Mouse (Mus musculus): Measurements from ENCODE around the gene Pradc1. TPM values are rescaled to one million over a fixed set of nuclear protein-coding genes. Genes with fewer than 3 reads are reported as not detected.
A peak's percentile ranks its signal among the peaks of the same experiment; 100 is the strongest.

Pradc1 gene
- total and polyA plus RNA-seq, 2 experiments from 2014 or later = 8.6 to 25.3 TPM

- no peak for DNase-seq (ENCODE audit: low spot score)
- no peak for TF ChIP-seq CTCF (IDR thresholded peaks at IDR 0.05)
- Histone ChIP-seq H3K4me3 (ENCODE audit: low read depth, low read length) (no peak overlapping the region), H3K4me2 (ENCODE audit: low read depth, low read length, poor library complexity, severe bottlenecking) (no peak overlapping the region), H3K36me3 (ENCODE audit: insufficient read depth, low read length) (peaks cover 25% of the 10 kb centered on the region), H3K9me3 (ENCODE audit: low read length) (no peaks in the 10 kb centered on the region), H3K9ac (replicated peaks; ENCODE audit: low read length, poor library complexity, severe bottlenecking) (no peak overlapping the region), H3K27ac (ENCODE audit: low read depth, low read length) (no peak overlapping the region), H3K4me1 (ENCODE audit: insufficient read depth, low read length) (no peaks in the 10 kb centered on the region), H3K27me3 (ENCODE audit: insufficient read depth, low read length) (no peaks in the 10 kb centered on the region)
- ATAC-seq (ENCODE audit: low FRiP score) = no peak
- 79% methylated on average over 1 of the region's 1 CpGs for WGBS
Measured at GRCm38 (mm10) chr6:85436204-85436603, 15.6 kb downstream of the Pradc1 start.

- ATAC-seq (ENCODE audit: low FRiP score) = no peak
- Histone ChIP-seq H3K9me3 (ENCODE audit: low read length) (no peaks in the 10 kb centered on the region), H3K9ac (replicated peaks; ENCODE audit: low read length, poor library complexity, severe bottlenecking) (no peak overlapping the region), H3K4me1 (ENCODE audit: insufficient read depth, low read length) (no peaks in the 10 kb centered on the region), H3K27me3 (ENCODE audit: insufficient read depth, low read length) (no peaks in the 10 kb centered on the region), H3K36me3 (ENCODE audit: insufficient read depth, low read length) (peaks cover 6% of the 10 kb centered on the region), H3K4me2 (ENCODE audit: low read depth, low read length, poor library complexity, severe bottlenecking) (no peak overlapping the region), H3K4me3 (ENCODE audit: low read depth, low read length) (no peak overlapping the region), H3K27ac (ENCODE audit: low read depth, low read length) (no peak overlapping the region)
- WGBS = 85% methylated on average over 5 of the region's 5 CpGs
- DNase-seq (ENCODE audit: low spot score) = no peak
- TF ChIP-seq CTCF (IDR thresholded peaks at IDR 0.05) = no peak
Measured at GRCm38 (mm10) chr6:85433865-85434264, 17.9 kb downstream of the Pradc1 start.

GRCm38 (mm10) chr6:85431842-85432431 is 19.8 kb downstream of the Pradc1 start, which contains the start of gene Smyd5:
Gene Smyd5, plus strand, starts transcription at chr6:85431989.
- Histone ChIP-seq H3K4me2 (ENCODE audit: low read depth, low read length, poor library complexity, severe bottlenecking) (peak within 1 kb of the TSS; percentile 83), H3K4me3 (ENCODE audit: low read depth, low read length) (peak within 1 kb of the TSS; percentile 95), H3K27ac (ENCODE audit: low read depth, low read length) (no peak within 1 kb of the TSS), H3K4me1 (ENCODE audit: insufficient read depth, low read length) (no peaks in the 10 kb centered on the region), H3K9me3 (ENCODE audit: low read length) (no peaks in the 10 kb centered on the region), H3K36me3 (ENCODE audit: insufficient read depth, low read length) (no peaks in the 10 kb centered on the region), H3K27me3 (ENCODE audit: insufficient read depth, low read length) (no peaks in the 10 kb centered on the region), H3K9ac (replicated peaks; ENCODE audit: low read length, poor library complexity, severe bottlenecking) (peak within 1 kb of the TSS; percentile 76)
- DNase-seq (ENCODE audit: low spot score) = peak; percentile 66
- peak; percentile 81 for ATAC-seq (ENCODE audit: low FRiP score)
- TF ChIP-seq CTCF (IDR thresholded peaks at IDR 0.05) = no peak
- WGBS = 0% methylated on average over 38 of the region's 39 CpGs

- H3K27ac ChIP-seq (ENCODE audit: low read depth, low read length) = no peak overlapping the region
Measured at GRCm38 (mm10) chr6:85431274-85431841, 20.4 kb downstream of the Pradc1 start.

GRCm38 (mm10) chr6:85423836-85424379 is 27.9 kb downstream of the Pradc1 start, which contains the start of gene Noto:
Gene Noto, plus strand, starts transcription at chr6:85423886.
- no peaks in the 10 kb centered on the region for H3K36me3 ChIP-seq (ENCODE audit: insufficient read depth, low read length)

More at GRCm38 (mm10) chr6:85431274-85431841, 20.4 kb downstream of the Pradc1 start:
- Histone ChIP-seq H3K9ac (replicated peaks; ENCODE audit: low read length, poor library complexity, severe bottlenecking) (peak overlapping the region; percentile 76; the same call in 1 of the 2 replicates), H3K4me2 (ENCODE audit: low read depth, low read length, poor library complexity, severe bottlenecking) (peak overlapping the region; percentile 83), H3K9me3 (ENCODE audit: low read length) (no peaks in the 10 kb centered on the region), H3K4me3 (ENCODE audit: low read depth, low read length) (peak overlapping the region; percentile 95), H3K36me3 (ENCODE audit: insufficient read depth, low read length) (no peaks in the 10 kb centered on the region), H3K27me3 (ENCODE audit: insufficient read depth, low read length) (no peaks in the 10 kb centered on the region), H3K4me1 (ENCODE audit: insufficient read depth, low read length) (no peaks in the 10 kb centered on the region)
- ATAC-seq (ENCODE audit: low FRiP score) = peak; percentile 59; the same call in 1 of the 2 replicates
- no peak for DNase-seq (ENCODE audit: low spot score)
- 47% methylated on average over 8 of the region's 8 CpGs for WGBS
- TF ChIP-seq CTCF (IDR thresholded peaks at IDR 0.05) = peak; percentile 35; the same call in 1 of the 2 replicates

GRCm38 (mm10) chr6:85419150-85419549 is 32.6 kb downstream of the Pradc1 start:
- no peak overlapping the region for H3K4me2 ChIP-seq (ENCODE audit: low read depth, low read length, poor library complexity, severe bottlenecking)
- H3K9ac ChIP-seq (replicated peaks; ENCODE audit: low read length, poor library complexity, severe bottlenecking) = no peak overlapping the region
- H3K27me3 ChIP-seq (ENCODE audit: insufficient read depth, low read length) = peaks cover 7% of the 10 kb centered on the region; the same call in 1 of the 2 replicates
- no peaks in the 10 kb centered on the region for H3K4me1 ChIP-seq (ENCODE audit: insufficient read depth, low read length)
- TF ChIP-seq CTCF (IDR thresholded peaks at IDR 0.05) = no peak
- H3K9me3 ChIP-seq (ENCODE audit: low read length) = no peaks in the 10 kb centered on the region
- no peak overlapping the region for H3K27ac ChIP-seq (ENCODE audit: low read depth, low read length)
- no peak for DNase-seq (ENCODE audit: low spot score)
- H3K4me3 ChIP-seq (ENCODE audit: low read depth, low read length) = no peak overlapping the region
- ATAC-seq (ENCODE audit: low FRiP score) = no peak
- H3K36me3 ChIP-seq (ENCODE audit: insufficient read depth, low read length) = no peaks in the 10 kb centered on the region
- 90% methylated on average over 2 of the region's 2 CpGs for WGBS

More at GRCm38 (mm10) chr6:85423836-85424379, 27.9 kb downstream of the Pradc1 start, which contains the start of gene Noto:
- Histone ChIP-seq H3K9ac (replicated peaks; ENCODE audit: low read length, poor library complexity, severe bottlenecking) (no peak within 1 kb of the TSS), H3K4me1 (ENCODE audit: insufficient read depth, low read length) (no peaks in the 10 kb centered on the region), H3K27me3 (ENCODE audit: insufficient read depth, low read length) (peaks cover 7% of the 10 kb centered on the region; the same call in 1 of the 2 replicates), H3K9me3 (ENCODE audit: low read length) (no peaks in the 10 kb centered on the region), H3K27ac (ENCODE audit: low read depth, low read length) (no peak within 1 kb of the TSS), H3K4me2 (ENCODE audit: low read depth, low read length, poor library complexity, severe bottlenecking) (no peak within 1 kb of the TSS), H3K4me3 (ENCODE audit: low read depth, low read length) (no peak within 1 kb of the TSS)
- no peak for TF ChIP-seq CTCF (IDR thresholded peaks at IDR 0.05)
- ATAC-seq (ENCODE audit: low FRiP score) (no peak), DNase-seq (ENCODE audit: low spot score) (no peak)
- WGBS = 16% methylated on average over 28 of the region's 28 CpGs
